Mouse (Mus musculus): ENCODE measurements around the gene H2afy2.
A peak's percentile ranks its signal among the peaks of the same experiment; 100 is the strongest.

H2afy2 gene

DNA sequence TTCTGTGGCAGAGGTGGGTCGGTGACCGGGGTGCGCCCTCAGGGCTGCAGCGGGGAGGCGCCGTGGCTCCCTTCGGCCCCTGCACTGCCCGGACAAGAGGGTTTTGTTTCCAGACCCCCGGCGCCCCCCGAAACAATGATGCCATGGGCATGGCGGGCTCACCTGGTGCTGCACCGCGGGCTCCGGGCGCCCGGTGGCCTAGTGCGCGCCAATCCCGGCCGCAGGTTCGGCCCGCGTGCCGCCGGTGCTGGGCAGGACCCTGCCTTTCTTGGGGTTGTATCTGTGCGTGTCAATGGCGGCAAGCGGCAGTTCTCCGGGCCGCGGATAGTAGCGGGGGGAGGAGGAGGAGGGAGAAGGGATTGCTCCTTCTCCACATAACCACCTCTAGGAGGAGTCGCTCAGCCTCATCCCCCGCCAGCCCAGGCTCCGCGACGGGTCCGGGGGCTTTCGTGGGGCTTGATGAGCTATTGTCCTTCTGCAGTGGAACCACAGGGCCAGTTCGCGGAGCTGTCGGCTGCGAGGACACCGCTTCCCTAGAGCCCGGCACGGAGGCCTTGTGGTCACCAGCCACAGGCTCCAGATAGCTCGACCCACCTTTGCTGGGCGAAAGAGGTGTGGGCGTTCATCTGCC is at the start of gene H2afy2:
Gene H2afy2 (minus strand): TSS at position 527 of the 631 bp plus-strand sequence.
- DNase-seq: peak; percentile 83 to 89

GRCm38 (mm10) chr10:61832713-61833112 is 48.8 kb upstream of the H2afy2 start:
- DNase-seq: no peak

DNA sequence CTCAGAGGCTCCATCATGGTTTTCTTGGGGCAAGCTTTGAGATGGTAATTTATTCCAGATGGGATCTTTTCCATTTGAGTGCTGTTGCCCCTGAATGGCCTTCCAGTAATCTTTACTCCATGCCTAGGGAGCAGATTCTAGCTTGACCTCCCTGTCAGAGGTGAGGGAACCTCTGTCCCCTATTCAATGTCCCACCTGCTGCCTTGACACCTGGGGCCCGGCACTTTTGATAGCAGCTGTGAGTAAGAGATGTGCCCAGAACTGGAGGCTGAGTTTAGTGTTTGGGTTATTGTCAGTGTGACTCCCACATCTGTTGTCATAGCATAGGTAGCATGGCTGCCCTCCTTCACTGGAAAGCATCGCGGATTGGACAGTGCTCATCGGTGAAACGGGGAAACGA is 47.8 kb upstream of the H2afy2 start:
- no peak for DNase-seq

- no peak for DNase-seq
Measured at GRCm38 (mm10) chr10:61831251-61831650, 47.3 kb upstream of the H2afy2 start.

DNA sequence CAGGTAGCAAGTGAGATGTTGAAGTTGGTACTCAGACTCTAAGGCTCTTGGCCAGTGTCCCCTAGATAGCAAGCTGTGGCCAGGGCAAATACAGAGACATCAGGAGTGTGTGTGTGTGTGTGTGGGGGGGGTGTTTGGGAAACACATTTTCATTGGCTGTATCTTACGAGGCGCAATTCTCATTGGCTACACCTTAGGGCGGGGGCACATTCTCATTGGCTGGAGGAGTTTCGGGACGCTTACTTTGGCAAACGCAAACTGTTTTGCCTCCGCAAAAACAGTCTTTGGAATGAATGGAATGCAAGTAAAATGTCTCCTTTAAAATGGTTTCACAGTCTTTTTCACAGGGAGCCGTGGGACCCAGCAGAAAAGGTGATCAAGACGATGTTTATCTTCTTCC is 46.9 kb upstream of the H2afy2 start:
- peak in 1 of 2 experiments; percentile 49 for DNase-seq

GRCm38 (mm10) chr10:61829046-61829445 is 45.1 kb upstream of the H2afy2 start:
- no peak for DNase-seq

DNA sequence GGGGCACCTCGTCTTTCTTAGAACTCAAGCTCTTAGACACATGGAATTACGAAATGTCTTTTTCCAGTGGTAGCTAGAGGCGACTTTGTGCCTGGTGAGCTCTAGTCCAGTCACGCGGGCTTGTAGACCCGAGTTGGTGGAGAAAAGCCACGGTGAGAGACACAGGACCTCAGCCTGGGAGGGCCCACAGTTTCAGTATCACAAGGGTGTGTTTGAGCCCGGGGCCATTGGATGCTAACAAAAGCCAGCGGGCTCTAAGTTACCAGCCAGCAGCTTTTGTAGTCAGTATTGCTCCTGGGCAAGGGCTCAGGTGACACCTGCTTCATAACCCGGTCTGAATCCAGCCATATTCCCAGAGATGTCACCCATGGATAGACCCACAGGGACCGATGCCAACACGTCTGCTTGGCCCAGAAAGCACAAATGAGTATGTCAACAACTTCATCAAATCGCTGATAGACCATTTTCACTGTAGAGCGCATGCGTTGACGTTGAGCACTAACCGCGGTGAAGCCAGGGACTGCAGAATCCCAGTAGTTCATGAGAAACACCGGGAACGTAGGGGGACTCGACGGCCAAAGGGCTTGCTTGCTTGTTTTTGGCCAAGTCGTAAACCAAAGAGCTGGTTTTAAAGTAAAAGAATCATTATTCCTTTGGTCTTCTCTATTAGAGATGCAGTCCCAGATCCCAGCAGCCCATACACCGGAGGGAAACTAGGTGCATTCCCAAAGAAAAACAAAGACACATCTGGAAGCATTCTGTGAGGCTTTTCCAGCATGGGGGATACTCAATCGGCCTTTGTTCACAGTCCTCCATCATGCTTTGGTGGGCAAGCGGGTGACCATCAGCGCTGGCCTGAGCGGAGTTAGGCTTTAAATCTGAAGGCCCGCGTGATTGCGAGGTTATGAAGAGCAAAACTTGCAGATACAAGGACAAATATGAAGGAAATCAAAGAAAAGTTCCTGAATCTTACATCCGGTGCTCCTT is 44.3 kb upstream of the H2afy2 start:
- DNase-seq: no peak

GRCm38 (mm10) chr10:61826753-61827435 is 42.9 kb upstream of the H2afy2 start:
- peak; percentile 36 to 64 for DNase-seq

- DNase-seq: no peak
Measured at GRCm38 (mm10) chr10:61825979-61826752, 42.2 kb upstream of the H2afy2 start.

- DNase-seq: no peak
Measured at GRCm38 (mm10) chr10:61825536-61825935, 41.6 kb upstream of the H2afy2 start.

- no peak for DNase-seq
Measured at GRCm38 (mm10) chr10:61823731-61824115, 39.8 kb upstream of the H2afy2 start.

GRCm38 (mm10) chr10:61822968-61823730 is 39.2 kb upstream of the H2afy2 start:
- DNase-seq: no peak

DNA sequence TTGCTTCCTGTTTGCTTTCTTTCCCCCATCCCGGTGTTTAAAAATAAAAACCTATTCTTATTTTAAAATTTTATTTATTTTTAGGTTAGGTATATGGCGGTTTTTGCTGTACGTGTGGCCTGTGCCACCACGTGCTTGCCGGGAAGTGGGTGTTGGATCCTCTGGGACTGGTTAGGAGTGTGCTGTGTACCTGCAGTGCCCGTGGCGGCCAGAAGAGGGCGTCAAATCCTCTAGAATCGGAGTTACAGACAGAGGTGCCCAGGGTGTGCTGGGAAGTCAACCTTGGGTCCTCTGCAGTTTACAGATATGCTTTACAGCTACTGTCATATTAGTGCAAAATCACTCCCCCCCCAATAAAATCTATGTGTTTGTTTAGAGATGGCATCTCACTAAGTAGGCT is 36.1 kb upstream of the H2afy2 start:
- DNase-seq: no peak

GRCm38 (mm10) chr10:61811987-61812386 is 28.0 kb upstream of the H2afy2 start:
- no peak for DNase-seq

DNA sequence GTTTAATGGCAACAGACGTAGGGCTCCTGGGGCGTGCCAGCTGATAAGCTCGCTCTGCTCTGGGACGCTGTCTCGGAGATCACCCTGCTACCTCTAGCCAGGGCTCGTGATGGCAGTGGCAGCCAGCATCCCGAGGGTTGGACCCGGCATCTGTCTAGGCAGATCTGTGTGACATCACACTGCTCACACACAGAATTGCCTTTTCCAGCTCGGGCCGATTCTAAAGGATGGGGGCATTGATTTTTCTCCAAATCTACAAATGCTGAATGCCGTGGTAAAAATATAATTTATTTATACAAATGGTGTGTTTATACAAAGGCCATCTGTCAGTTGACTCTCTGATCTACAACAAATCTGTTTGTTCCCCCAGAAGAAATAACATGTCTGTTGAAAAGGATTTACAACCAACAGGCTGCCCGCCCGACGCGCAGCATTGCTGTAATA is 14.2 kb upstream of the H2afy2 start:
- no peak for DNase-seq

GRCm38 (mm10) chr10:61795458-61795857 is 11.5 kb upstream of the H2afy2 start:
- DNase-seq: no peak

- peak in 1 of 2 experiments; percentile 22 for DNase-seq
Measured at GRCm38 (mm10) chr10:61794971-61795370, 11.0 kb upstream of the H2afy2 start.

DNA sequence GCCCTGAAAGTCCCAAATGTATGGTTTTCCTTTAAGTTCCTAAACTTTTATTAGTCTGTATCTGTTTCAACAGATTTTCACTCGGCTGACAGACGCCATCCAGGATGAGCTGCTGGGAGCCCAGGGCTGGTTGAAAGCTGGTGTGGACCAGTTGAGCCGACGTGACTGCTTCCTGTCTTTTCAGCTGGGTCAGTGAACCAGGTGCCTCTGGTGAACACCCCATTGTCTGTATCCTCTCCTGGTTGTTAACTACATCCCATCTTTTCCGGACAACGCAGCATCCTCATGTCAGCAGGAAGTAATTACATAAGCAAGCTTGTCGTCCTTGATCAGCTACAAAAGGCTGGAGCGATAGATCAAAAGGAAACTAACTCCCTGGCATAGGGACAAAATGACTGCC is 9.1 kb upstream of the H2afy2 start:
- no peak for DNase-seq

DNA sequence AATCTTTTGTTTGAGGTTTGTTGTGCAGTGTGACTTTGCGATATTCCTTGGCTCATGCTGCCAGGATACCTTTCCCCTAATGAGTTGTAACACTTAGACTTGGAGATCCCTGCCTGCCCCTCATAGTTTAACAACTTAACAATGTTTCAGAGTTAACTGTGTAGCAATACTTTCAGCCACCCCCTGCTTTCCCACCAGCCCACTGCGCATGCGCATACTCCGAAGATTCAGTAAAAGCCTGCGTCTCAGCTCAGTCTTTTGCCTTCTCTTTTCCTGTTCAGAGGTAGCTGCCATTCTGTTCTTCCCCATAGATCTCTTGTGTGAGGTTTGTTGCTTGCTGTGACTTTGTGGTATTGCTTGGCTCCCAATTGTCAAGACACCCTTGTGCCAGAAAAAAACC is 4.6 kb upstream of the H2afy2 start:
- DNase-seq: no peak

DNA sequence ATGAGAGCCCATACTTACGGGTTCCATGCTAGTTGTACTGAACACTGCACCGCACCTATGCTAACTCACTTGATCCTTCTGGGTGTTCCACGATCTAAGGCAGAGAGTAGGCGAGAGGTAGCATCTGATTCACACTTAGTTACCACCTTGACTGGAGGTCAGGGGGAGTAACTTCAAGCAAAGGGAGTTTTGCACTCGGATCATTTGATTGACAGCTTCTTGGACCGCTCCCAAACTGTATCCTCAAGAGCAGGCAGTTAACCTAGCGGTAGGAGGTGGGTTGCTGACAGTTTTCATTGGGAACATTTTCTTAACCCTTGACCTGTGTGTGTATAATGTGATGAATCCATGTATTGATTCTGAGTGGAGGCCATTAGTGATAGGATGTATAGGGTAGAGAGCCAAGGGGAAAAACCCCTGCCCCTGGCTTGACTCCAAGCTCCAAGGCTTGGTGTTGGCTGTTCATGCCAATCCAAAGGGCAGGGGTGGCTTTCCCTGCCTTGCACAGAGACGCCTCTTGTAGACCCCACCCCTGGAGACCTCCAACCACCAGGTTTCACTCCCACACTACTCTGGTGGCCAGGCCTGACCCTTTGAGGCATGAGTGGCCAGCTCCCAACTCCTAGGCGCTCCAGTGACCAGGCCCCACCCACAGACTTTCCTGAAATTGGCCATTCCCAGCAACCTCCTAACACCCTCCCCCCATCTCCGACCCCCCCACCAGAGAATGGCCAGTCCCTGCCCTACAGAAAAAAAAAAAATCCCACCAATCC is 3.8 kb upstream of the H2afy2 start:
- peak; percentile 29 to 57 for DNase-seq

GRCm38 (mm10) chr10:61784414-61784813 is 467 bp upstream of the H2afy2 start:
- DNase-seq: no peak

Data from kidney, postnatal 4 days (tissue).